Mouse (Mus musculus): Measurements from ENCODE around the gene Git2. TPM values are rescaled to one million over a fixed set of nuclear protein-coding genes. Genes with fewer than 3 reads are reported as not detected.

Gene Git2
- polyA plus RNA-seq, 1 experiment from 2014 or later = 32.6 TPM

- Histone ChIP-seq H3K36me3 (ENCODE audit: control insufficient read depth, insufficient read depth, low read length) (peaks cover 9% of the 10 kb centered on the region; the same call in 1 of the 2 replicates), H3K9ac (ENCODE audit: low read length) (peak overlapping the region; percentile 8; the same call in 1 of the 2 replicates), H3K27ac (replicated peaks in 1 of 2; ENCODE audit: control insufficient read depth in 1 of 2, insufficient read depth in 1 of 2, low read depth in 2 of 2, low read length in 2 of 2) (0 out of 4 replicates have a peak overlapping the region, but pooled peaks of 1 of the 2 experiments have one; percentile 6), H3K9me3 (ENCODE audit: control insufficient read depth, low read length) (no peaks in the 10 kb centered on the region), H3K27me3 (ENCODE audit: control insufficient read depth, insufficient read depth, low read length) (no peaks in the 10 kb centered on the region), H3K4me2 (ENCODE audit: low read length) (no peak overlapping the region), H3K4me1 (ENCODE audit: control insufficient read depth in 2 of 2, insufficient read depth in 2 of 2, low read length in 2 of 2) (peaks cover 11 to 18% of the 10 kb centered on the region in 2 experiments), H3K4me3 (ENCODE audit: control insufficient read depth in 1 of 2, insufficient read depth in 1 of 2, low read depth in 1 of 2, low read length in 2 of 2) (no peak overlapping the region)
- WGBS = 59% methylated on average over 19 of the region's 19 CpGs
- no peak for ATAC-seq (ENCODE audit: insufficient number of reproducible peaks, insufficient read depth, low FRiP score, low read depth)
These were observed 94.5 kb downstream of the Git2 start for GRCm38 (mm10) chr5:114680676-114681285.

DNA sequence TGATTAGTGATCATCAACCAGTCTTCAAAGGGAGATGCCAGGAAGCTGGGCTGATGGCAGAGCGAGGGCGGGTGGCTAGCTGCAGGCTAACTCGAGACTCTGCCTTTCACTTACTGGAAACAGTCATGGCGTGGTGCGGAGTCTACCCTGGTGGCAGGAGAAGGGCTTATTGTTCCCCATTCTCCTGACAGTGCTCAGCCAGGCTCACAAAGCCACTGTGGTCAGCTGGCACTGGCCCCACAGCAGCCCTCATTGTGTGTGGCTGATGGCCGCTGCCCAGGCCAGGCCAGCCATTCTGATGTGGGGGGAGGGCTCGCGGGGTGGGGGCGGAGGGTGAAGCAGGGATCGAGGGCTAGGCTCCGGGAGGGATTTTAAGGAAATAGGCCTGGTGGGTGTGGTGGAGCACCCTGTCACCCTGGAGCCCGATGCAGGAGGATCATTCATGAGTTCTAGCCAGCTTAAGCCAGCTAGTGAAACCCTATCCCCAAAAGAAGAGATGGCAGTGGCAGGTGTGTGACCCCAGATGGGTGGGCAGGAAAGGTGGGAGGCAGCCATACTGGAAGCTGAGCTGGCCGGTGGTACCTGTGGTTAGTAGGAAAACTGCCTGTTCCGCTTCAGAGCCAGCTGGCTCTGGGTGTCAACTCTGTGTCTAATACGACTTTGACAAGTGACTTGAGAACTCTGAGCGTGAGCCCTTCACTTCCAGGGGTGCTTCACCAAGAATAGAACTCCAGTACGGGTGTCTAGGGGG lies 95.3 kb downstream of the Git2 start:
- Histone ChIP-seq H3K36me3 (ENCODE audit: control insufficient read depth, insufficient read depth, low read length) (peaks cover 9% of the 10 kb centered on the region; the same call in 1 of the 2 replicates), H3K27me3 (ENCODE audit: control insufficient read depth, insufficient read depth, low read length) (no peaks in the 10 kb centered on the region), H3K4me1 (ENCODE audit: control insufficient read depth in 2 of 2, insufficient read depth in 2 of 2, low read length in 2 of 2) (peaks cover 11 to 18% of the 10 kb centered on the region in 2 experiments), H3K9me3 (ENCODE audit: control insufficient read depth, low read length) (no peaks in the 10 kb centered on the region), H3K4me3 (ENCODE audit: control insufficient read depth in 1 of 2, insufficient read depth in 1 of 2, low read depth in 1 of 2, low read length in 2 of 2) (no peak overlapping the region), H3K27ac (replicated peaks in 1 of 2; ENCODE audit: control insufficient read depth in 1 of 2, insufficient read depth in 1 of 2, low read depth in 2 of 2, low read length in 2 of 2) (0 out of 4 replicates have a peak overlapping the region, but pooled peaks of 1 of the 2 experiments have one; percentile 6), H3K9ac (ENCODE audit: low read length) (peak overlapping the region; percentile 8; the same call in 1 of the 2 replicates), H3K4me2 (ENCODE audit: low read length) (no peak overlapping the region)
- ATAC-seq (ENCODE audit: insufficient number of reproducible peaks, insufficient read depth, low FRiP score, low read depth) = no peak
- 68% methylated on average over 17 of the region's 17 CpGs for WGBS

Small RNA genes within 50 kb of the gene (microRNA-seq; reads per million reads assigned to microRNA genes)
- not detected for gene Mir7028

Other genes starting within 250 kb of the Git2 start
- gene Fam222a, start 207.5 kb downstream of the Git2 start, polyA plus RNA-seq (2014; fragmentation: Nextera tagmentation; extraction: Ambion mirVana) = 0.65 and 0.96 TPM in 2 replicates
- 0.78 and 0.84 TPM in 2 replicates for gene Trpv4, start 117.1 kb downstream of the Git2 start, polyA plus RNA-seq (2014; fragmentation: Nextera tagmentation; extraction: Ambion mirVana)
- gene Gltp, start 84.5 kb downstream of the Git2 start, polyA plus RNA-seq (2014; fragmentation: Nextera tagmentation; extraction: Ambion mirVana) = 39.1 and 40.6 TPM in 2 replicates
- gene Tchp, start 67.8 kb downstream of the Git2 start, polyA plus RNA-seq (2014; fragmentation: Nextera tagmentation; extraction: Ambion mirVana) = 6.8 and 8.0 TPM in 2 replicates
- gene Ankrd13a, start 840 bp downstream of the Git2 start, polyA plus RNA-seq (2014; fragmentation: Nextera tagmentation; extraction: Ambion mirVana) = 41.2 and 42.3 TPM in 2 replicates
- 52.5 and 58.7 TPM in 2 replicates for gene 1500011B03Rik, start 48.0 kb upstream of the Git2 start, polyA plus RNA-seq (2014; fragmentation: Nextera tagmentation; extraction: Ambion mirVana)
- not detected in 2 replicates for gene 4930519G04Rik, start 78.1 kb upstream of the Git2 start, polyA plus RNA-seq (2014; fragmentation: Nextera tagmentation; extraction: Ambion mirVana)
- not detected in 2 replicates for gene Gm9936, start 83.2 kb upstream of the Git2 start, polyA plus RNA-seq (2014; fragmentation: Nextera tagmentation; extraction: Ambion mirVana)
- 5.3 and 6.5 TPM in 2 replicates for gene Oasl2, start 121.4 kb upstream of the Git2 start, polyA plus RNA-seq (2014; fragmentation: Nextera tagmentation; extraction: Ambion mirVana)
- 0.45 and 0.70 TPM in 2 replicates for gene Oasl1, start 147.7 kb upstream of the Git2 start, polyA plus RNA-seq (2014; fragmentation: Nextera tagmentation; extraction: Ambion mirVana)
- gene 2210016L21Rik, start 166.6 kb upstream of the Git2 start, polyA plus RNA-seq (2014; fragmentation: Nextera tagmentation; extraction: Ambion mirVana) = 38.5 and 38.8 TPM in 2 replicates
- gene Hnf1a, start 195.6 kb upstream of the Git2 start, polyA plus RNA-seq (2014; fragmentation: Nextera tagmentation; extraction: Ambion mirVana) = not detected in 2 replicates
- 35.1 and 39.9 TPM in 2 replicates for gene Sppl3, start 235.6 kb upstream of the Git2 start, polyA plus RNA-seq (2014; fragmentation: Nextera tagmentation; extraction: Ambion mirVana)